Mouse (Mus musculus): ENCODE data around the gene Thrap3. TPM values are rescaled to one million over a fixed set of nuclear protein-coding genes. Genes with fewer than 3 reads are reported as not detected.

Gene Thrap3
- 185 and 198 TPM in 2 replicates for polyA plus RNA-seq (2014; fragmentation: Nextera tagmentation; extraction: Ambion mirVana)

DNA sequence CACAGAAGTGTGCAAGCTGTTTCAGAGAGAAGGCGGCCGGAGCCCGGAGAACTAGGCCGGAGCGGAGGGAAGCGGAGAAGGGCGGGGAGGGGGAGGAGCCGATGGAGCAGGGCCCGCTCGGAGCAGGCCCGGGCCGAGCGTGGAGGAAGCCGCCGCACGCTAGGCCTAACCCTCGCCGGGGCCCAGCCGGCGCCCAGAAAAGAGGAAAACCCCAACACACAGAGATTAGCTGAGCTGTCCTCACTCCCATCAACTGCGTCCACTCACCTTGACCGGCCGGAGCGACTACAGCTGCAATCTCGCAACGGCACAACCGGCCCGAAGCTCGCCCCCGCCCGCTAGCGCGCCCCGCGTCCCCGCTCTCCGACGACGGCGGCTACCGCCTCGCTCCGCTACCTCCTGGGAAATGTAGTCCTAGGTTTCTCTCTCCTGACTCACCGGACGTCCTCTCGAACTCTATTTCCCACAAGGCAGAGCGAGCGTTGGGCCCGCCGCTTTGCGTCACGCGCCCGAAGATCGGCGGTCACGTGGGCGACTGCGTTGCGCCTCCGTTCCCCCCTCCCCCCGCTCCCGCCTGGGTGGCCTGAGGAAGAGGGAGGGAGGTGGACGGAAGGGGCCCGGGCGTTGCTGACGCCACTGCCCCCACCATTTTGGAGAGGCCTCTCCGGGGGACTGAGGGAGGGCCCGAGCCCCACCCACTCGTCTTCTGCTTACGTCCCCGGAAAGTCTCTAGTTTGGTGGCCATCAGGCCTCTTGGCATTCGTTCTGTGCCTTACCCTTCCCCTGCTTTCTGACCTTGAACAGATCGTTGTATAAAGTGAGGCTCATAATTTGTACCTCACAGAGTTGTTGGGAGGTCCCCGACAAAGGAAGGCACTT, at the start of gene Thrap3:
TSS of gene Thrap3 (minus strand) at position 458 of the 879 bp plus-strand sequence.
- Histone ChIP-seq H3K36me3 (ENCODE audit: control insufficient read depth, insufficient read depth, low read length) (peaks cover 13% of the 10 kb centered on the region; the same call in 1 of the 2 replicates), H3K9me3 (ENCODE audit: control insufficient read depth, low read length) (no peaks in the 10 kb centered on the region), H3K4me3 (ENCODE audit: low read depth, low read length) (peak within 1 kb of the TSS; percentile 68), H3K27me3 (replicated peaks; ENCODE audit: control insufficient read depth, insufficient read depth, low read length) (no peaks in the 10 kb centered on the region), H3K27ac (replicated peaks; ENCODE audit: low read depth, low read length) (peak within 1 kb of the TSS; percentile 98), H3K4me1 (ENCODE audit: control insufficient read depth, insufficient read depth, low read length) (peaks cover 18% of the 10 kb centered on the region), H3K4me2 (ENCODE audit: low read depth, low read length) (peak within 1 kb of the TSS; percentile 85), H3K9ac (ENCODE audit: low read depth, low read length) (peak within 1 kb of the TSS; percentile 91)
- DNase-seq (ENCODE audit: low spot score) (peak; percentile 99), ATAC-seq (ENCODE audit: low read depth) (peak; percentile 99)
- WGBS = under 1% methylated on average over 47 of the region's 75 CpGs

DNA sequence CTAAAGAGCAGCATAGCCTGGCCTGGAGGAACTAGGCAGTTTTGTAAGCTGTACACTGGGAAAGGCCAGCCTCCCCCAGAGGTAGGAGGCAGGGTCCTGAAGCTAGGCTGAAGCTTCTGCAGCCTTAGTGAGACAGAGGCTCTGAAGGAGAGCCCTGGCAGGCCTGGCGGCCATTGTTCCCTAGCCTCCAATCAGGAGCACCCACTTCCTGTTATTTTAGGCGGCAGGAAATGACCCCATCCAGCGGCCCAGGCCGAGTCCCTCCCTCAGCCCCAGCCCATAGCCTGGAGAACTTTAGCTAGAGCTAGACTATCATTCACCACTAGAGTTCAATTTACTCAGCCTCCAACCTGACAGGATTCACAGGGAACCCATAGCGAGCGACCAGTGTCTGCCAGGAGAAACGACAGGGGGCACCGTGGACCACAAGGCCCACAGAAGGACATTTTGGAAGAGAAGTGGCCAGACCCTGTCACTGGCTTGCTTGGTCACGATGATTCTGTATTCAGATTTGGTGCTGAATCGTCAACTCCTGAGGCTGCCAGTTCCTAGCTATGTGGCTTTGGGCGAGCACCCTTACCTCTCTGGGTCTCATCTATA, 49.2 kb upstream of the Thrap3 start:
- Histone ChIP-seq H3K27me3 (replicated peaks; ENCODE audit: control insufficient read depth, insufficient read depth, low read length) (no peaks in the 10 kb centered on the region), H3K36me3 (ENCODE audit: control insufficient read depth, insufficient read depth, low read length) (0 out of 2 replicates have a peak, but pooled peaks cover 5% of the 10 kb centered on the region), H3K4me1 (ENCODE audit: control insufficient read depth, insufficient read depth, low read length) (peaks cover 34% of the 10 kb centered on the region), H3K4me2 (ENCODE audit: low read depth, low read length) (peak overlapping the region; percentile 8), H3K4me3 (ENCODE audit: low read depth, low read length) (no peak overlapping the region), H3K27ac (replicated peaks; ENCODE audit: low read depth, low read length) (no peak overlapping the region; the same call in 1 of the 2 replicates), H3K9ac (ENCODE audit: low read depth, low read length) (peak overlapping the region; percentile 36; the same call in 1 of the 2 replicates), H3K9me3 (ENCODE audit: control insufficient read depth, low read length) (no peaks in the 10 kb centered on the region)
- DNase-seq (ENCODE audit: low spot score) (no peak), ATAC-seq (ENCODE audit: low read depth) (no peak)
- WGBS = 44% methylated on average over 11 of the region's 11 CpGs

- Histone ChIP-seq H3K4me3 (ENCODE audit: low read depth, low read length) (no peak overlapping the region), H3K9ac (ENCODE audit: low read depth, low read length) (0 out of 2 replicates have a peak overlapping the region, but pooled peaks have one; percentile 37), H3K36me3 (ENCODE audit: control insufficient read depth, insufficient read depth, low read length) (0 out of 2 replicates have a peak, but pooled peaks cover 10% of the 10 kb centered on the region), H3K27ac (replicated peaks; ENCODE audit: low read depth, low read length) (no peak overlapping the region), H3K4me1 (ENCODE audit: control insufficient read depth, insufficient read depth, low read length) (peaks cover 34% of the 10 kb centered on the region), H3K4me2 (ENCODE audit: low read depth, low read length) (no peak overlapping the region), H3K9me3 (ENCODE audit: control insufficient read depth, low read length) (no peaks in the 10 kb centered on the region), H3K27me3 (replicated peaks; ENCODE audit: control insufficient read depth, insufficient read depth, low read length) (no peaks in the 10 kb centered on the region)
- 51% methylated on average over 4 of the region's 4 CpGs for WGBS
- ATAC-seq (ENCODE audit: low read depth) = no peak
- no peak for DNase-seq (ENCODE audit: low spot score)
These were observed 48.1 kb upstream of the Thrap3 start for GRCm38 (mm10) chr4:126250659-126251058.

DNA sequence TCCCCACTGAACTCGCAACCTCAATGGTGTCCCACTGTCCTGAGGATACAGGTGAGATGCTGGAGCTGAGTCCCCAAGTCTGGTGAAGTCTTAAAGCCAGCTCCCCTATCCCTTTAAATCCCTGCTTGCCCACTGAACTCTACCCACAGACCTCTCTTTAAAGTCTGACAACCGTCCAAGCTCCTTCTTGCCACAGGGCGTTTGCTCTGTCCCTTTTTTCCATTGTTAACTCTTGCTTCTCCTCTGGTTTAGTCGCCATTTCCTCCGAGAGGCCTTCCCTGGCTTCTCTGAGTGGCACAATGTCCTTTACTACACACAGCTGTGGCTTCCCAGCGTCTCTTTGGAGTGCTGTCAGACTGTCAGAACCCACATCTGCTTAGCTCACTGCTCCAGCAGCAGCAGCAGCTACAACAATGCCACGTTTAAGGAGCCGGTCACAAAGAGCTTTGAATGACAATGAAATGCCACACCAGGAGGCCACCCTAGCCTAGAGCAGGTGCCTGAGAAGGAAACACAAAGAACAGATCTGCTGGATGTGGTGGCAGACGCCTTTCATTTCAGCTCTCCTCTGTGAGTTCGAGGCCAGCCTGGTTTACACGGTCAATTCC, 45.8 kb upstream of the Thrap3 start:
- 0 out of 2 replicates have a peak, but pooled peaks cover 16% of the 10 kb centered on the region for H3K36me3 ChIP-seq (ENCODE audit: control insufficient read depth, insufficient read depth, low read length)
- 25% methylated on average over 11 of the region's 11 CpGs for WGBS
- ATAC-seq (ENCODE audit: low read depth) = 0 out of 2 replicates have a peak, but pooled peaks have one; percentile 34
- no peak for DNase-seq (ENCODE audit: low spot score)
- H3K4me1 ChIP-seq (ENCODE audit: control insufficient read depth, insufficient read depth, low read length) = peaks cover 20% of the 10 kb centered on the region
- no peaks in the 10 kb centered on the region for H3K9me3 ChIP-seq (ENCODE audit: control insufficient read depth, low read length)
- no peaks in the 10 kb centered on the region for H3K27me3 ChIP-seq (replicated peaks; ENCODE audit: control insufficient read depth, insufficient read depth, low read length)
- H3K4me3 ChIP-seq (ENCODE audit: low read depth, low read length) = no peak overlapping the region
- peak overlapping the region; percentile 19; the same call in 1 of the 2 replicates for H3K9ac ChIP-seq (ENCODE audit: low read depth, low read length)
- H3K27ac ChIP-seq (replicated peaks; ENCODE audit: low read depth, low read length) = peak overlapping the region; percentile 10; the same call in 1 of the 2 replicates
- H3K4me2 ChIP-seq (ENCODE audit: low read depth, low read length) = no peak overlapping the region

DNA sequence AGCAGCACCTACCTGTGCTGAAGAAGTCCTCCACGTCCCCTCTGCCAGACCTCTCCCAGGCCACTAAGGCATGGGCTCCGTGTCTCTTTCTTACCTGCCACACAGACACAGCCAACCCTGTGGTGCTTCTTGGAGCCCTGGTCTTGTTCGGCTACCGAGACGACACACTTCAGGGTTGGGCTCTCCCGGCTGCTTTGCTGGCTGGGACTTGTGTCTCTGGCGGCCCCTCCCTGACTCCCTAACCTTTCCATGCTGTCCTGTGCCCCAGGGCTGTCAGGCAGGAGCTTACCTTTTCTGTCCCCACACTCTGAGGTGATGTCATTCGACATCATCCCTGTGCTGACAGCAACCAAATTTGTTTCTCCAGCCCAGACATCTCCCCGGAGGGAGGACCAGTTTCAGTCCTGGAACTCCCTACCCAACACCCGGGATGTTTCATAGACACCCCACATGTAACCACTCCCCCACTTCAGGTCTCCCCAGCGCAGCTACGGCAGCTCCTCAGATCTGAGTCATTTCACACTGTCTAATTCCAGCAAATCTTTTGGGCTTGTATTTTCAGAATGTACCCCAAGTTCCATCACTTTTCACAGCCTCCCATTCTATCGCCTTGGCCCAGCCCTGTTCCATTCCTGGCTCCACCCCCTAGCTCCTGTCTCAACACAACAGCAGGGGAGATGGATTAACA, 43.8 kb upstream of the Thrap3 start:
- Histone ChIP-seq H3K27me3 (replicated peaks; ENCODE audit: control insufficient read depth, insufficient read depth, low read length) (no peaks in the 10 kb centered on the region), H3K27ac (replicated peaks; ENCODE audit: low read depth, low read length) (no peak overlapping the region), H3K36me3 (ENCODE audit: control insufficient read depth, insufficient read depth, low read length) (peaks cover 31% of the 10 kb centered on the region), H3K4me2 (ENCODE audit: low read depth, low read length) (no peak overlapping the region), H3K4me1 (ENCODE audit: control insufficient read depth, insufficient read depth, low read length) (peaks cover 8% of the 10 kb centered on the region), H3K9ac (ENCODE audit: low read depth, low read length) (no peak overlapping the region; the same call in 1 of the 2 replicates), H3K9me3 (ENCODE audit: control insufficient read depth, low read length) (no peaks in the 10 kb centered on the region), H3K4me3 (ENCODE audit: low read depth, low read length) (no peak overlapping the region)
- DNase-seq (ENCODE audit: low spot score) (no peak), ATAC-seq (ENCODE audit: low read depth) (no peak)
- WGBS = 77% methylated on average over 13 of the region's 13 CpGs

DNA sequence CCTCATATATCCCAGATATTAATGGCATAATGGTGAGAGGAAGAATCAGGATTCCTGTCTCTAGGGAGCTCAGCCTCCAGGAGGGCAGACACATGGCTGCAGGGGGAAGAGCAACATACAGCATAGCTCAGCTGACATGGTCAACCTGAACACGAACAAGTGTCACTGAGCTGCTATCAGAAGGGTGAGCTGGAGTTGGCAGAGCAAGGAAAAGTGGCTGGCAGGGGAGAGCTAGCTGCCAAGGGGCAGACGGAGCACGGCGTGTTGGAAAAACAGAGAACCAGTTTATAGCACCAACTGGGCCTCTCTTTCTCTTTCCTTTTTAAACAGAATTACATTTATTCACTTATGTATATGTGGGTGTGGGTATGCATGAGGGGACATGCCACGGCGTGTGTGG, 40.0 kb upstream of the Thrap3 start:
- Histone ChIP-seq H3K4me3 (ENCODE audit: low read depth, low read length) (no peak overlapping the region), H3K36me3 (ENCODE audit: control insufficient read depth, insufficient read depth, low read length) (peaks cover 62% of the 10 kb centered on the region), H3K4me1 (ENCODE audit: control insufficient read depth, insufficient read depth, low read length) (no peaks in the 10 kb centered on the region), H3K9ac (ENCODE audit: low read depth, low read length) (no peak overlapping the region), H3K27ac (replicated peaks; ENCODE audit: low read depth, low read length) (no peak overlapping the region), H3K4me2 (ENCODE audit: low read depth, low read length) (no peak overlapping the region), H3K9me3 (ENCODE audit: control insufficient read depth, low read length) (no peaks in the 10 kb centered on the region), H3K27me3 (replicated peaks; ENCODE audit: control insufficient read depth, insufficient read depth, low read length) (no peaks in the 10 kb centered on the region)
- ATAC-seq (ENCODE audit: low read depth) (no peak), DNase-seq (ENCODE audit: low spot score) (no peak)
- WGBS = 90% methylated on average over 6 of the region's 6 CpGs

DNA sequence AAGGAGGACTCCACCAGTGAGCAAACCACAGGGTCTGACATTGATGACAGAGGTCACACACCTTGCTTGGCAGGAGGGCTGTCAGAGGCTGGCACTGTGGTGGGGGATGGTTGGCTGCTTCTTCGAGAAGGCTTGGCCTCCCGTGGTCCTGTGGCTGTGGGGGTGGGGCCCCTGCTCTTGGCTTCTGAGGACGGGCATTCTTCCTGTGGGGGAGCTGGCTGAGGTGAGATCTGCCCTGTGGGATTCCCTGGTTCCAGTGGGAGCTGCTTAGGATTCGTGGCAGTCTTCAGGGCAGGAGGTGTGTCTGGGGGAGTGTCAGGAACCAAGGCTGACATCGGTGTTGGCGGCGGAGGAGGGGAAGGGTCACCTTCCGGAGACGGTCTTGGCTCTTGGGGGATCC, 39.4 kb upstream of the Thrap3 start:
- no peak for DNase-seq (ENCODE audit: low spot score)

More for the DNA sequence above, 39.4 kb upstream of the Thrap3 start:
- no peaks in the 10 kb centered on the region for H3K27me3 ChIP-seq (replicated peaks; ENCODE audit: control insufficient read depth, insufficient read depth, low read length)
- H3K4me3 ChIP-seq (ENCODE audit: low read depth, low read length) = no peak overlapping the region
- no peak overlapping the region for H3K9ac ChIP-seq (ENCODE audit: low read depth, low read length)
- WGBS = 49% methylated on average over 9 of the region's 9 CpGs
- no peak overlapping the region for H3K4me2 ChIP-seq (ENCODE audit: low read depth, low read length)
- H3K27ac ChIP-seq (replicated peaks; ENCODE audit: low read depth, low read length) = no peak overlapping the region
- H3K9me3 ChIP-seq (ENCODE audit: control insufficient read depth, low read length) = no peaks in the 10 kb centered on the region
- no peak for ATAC-seq (ENCODE audit: low read depth)
- no peaks in the 10 kb centered on the region for H3K4me1 ChIP-seq (ENCODE audit: control insufficient read depth, insufficient read depth, low read length)
- H3K36me3 ChIP-seq (ENCODE audit: control insufficient read depth, insufficient read depth, low read length) = peaks cover 67% of the 10 kb centered on the region

Data from embryonic facial prominence, embryonic 14.5 days (tissue).